Mouse (Mus musculus) testis, postnatal 10 days (tissue): ENCODE data around the gene Tmod3.
"Not testable (repeated sequence)": the region's sequence is repeated elsewhere in the genome, so short reads cannot be mapped to it uniquely, and the experiment has no call there.

Experiments
- DNase-seq: peaks from one replicate; pipeline ENCODE4 v3.0.0; 2021; ENCODE audit warnings: low spot score

Tmod3 gene

DNA sequence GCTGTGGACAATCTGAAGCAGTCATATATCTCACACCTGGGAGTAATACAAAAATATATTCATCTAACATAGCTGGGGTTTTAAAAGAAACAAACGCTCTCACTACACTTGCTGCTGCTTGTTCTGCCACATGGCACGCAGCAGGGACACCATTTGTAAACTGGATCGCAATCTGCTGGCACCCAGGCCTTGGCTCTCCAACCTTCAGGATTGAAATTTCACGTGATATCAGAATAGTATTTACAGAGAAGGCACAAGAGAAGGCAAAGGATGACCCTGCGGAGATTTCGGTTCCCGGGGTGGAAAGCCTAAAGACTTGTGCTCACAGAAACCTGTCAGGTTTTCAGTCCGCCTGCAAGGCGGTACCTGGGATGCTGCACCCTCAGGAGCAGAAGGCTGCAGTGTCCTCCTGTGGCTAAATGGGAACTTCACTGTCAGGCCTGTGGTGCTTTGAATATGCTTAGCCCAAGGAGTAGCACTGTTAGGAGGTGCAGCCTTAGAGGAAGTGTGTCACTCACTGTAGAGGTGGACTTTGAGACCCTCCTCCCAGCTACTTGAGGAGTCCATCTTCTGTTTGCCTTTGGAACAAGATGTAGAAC, 65.0 kb downstream of the Tmod3 start:
- no peak for DNase-seq

DNA sequence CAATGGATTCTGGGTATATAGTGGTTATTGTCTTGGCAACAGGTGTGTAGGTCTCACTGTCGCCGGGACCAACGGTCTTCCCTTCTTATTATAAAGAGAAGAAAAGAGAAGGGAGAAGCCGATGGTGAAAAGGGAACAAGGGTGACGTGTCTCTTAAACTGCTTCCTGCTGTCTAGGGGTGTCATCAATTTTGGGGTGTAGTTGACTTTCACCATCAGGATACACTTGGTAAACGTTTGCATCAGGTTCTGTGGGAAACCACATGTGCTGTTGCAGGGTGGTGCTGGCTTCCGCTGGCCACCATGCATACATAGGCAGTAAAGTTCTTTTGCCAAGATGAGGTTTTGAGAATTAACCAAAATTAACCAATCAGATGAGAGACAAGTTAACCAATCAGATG, 71.2 kb downstream of the Tmod3 start:
- not testable (repeated sequence) for DNase-seq

DNA sequence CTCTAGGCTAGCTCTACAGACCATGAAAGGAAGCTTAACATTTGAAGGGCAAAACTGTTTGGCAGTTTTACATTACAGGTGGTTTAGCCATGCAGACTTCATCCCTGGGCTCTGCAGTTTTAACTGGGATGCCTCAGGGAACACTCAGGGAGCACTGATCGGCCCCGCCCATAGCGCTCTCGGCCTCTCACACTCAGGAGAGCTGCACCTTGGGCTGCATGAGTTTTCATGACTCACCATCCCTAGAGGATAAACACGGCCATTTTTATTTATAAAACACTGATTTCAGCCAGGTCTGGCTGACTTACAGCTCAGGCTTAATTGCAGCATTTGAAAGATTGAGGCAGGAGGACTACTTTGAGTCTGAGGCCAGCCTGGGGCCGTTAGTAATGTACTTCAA, 74.2 kb downstream of the Tmod3 start:
- DNase-seq, result no peak

DNA sequence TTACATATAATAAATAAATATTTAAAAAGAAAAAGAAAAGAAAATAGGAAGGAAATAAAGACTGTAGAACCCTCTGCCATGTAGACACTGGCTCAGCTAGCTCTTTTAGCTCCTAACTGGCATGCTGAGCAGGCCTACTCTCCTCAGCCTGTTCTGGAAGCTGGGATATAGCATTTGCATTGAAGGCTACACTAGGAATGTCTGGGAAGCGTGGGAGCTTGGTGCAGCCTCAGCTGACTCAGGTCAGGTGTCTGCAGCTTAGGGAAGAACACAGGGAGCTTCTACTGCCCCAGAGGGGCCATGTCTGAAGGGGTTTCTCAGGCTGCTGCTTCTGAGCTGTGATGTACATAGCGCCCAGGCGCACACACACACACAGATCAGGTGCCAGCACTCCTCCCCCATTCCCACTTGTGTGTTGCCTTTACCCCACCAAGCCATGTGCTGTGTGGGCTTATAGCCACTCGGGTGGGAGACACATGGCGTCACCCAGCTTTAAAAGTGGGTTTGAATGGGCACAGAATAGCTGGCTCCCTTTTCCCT, 78.9 kb downstream of the Tmod3 start:
- no peak for DNase-seq

DNA sequence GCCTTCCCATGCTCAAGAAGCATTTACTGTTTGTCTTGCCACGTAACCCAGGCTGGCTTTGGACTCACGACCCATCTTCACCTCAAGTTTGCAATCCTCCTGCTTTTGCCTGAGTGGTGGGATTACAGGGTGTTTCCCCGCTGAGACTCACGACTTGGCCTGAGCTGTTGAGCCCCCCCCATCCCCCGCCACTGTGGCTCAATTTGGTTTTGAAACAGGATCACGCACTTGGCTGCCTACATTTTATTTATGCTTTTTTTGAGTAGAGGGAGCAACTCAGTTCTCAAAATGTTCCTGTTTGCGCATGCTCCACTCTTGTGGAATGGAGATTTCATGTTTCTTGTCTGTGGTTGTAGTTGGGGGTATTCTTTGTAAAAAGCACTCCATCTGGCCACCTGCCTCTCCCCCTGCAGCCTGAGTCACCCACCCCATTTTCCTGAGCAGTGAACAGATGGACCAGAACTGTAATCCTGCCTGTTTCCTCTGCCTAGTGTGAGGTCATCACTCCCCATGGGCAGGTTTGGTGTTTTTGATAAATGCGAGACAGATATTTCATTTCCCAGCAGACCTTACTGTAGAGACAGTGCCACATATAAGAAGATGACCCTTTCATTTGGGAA, 80.2 kb downstream of the Tmod3 start:
- peak; percentile 34 for DNase-seq

DNA sequence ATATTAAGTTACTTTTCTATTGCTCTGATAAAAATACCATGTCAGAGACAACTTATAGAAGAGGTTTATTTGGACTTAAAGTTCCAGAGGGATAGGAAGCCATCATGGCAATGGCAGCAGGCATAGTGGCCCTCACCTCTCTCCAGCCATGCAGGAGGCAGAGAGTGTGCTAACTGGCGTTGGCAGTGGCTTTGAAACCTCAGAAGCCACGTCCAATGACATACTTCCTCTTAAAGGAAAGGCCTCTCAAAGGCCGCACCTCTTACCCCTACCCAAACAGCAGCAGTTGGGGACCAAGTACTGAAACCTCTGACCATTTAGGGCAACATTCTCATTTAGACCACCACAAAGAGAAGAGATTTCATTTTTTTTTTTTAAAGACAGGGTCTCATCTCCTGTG, 82.2 kb downstream of the Tmod3 start:
- no peak for DNase-seq

DNA sequence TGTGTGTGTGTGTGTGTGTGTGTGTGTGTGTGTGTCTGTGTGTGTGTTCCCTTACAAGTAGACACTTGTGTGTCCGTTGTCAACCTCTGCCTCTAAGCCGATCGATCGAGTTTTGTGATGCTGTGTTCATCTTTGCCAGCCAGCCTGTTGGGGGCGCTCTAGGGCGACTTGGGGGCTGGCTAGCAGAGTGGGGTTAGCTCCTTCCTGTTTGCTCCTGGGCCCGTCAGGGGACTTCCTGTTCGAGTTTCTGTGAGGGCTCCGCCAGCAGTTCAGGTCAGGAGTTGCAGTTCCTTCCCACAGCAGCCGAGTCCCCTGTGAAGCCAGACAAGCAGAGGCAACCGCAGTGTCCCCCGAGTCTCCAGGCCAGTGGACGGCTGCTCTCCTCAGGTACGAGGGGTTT, 91.2 kb downstream of the Tmod3 start:
- peak; percentile 66 for DNase-seq

DNA sequence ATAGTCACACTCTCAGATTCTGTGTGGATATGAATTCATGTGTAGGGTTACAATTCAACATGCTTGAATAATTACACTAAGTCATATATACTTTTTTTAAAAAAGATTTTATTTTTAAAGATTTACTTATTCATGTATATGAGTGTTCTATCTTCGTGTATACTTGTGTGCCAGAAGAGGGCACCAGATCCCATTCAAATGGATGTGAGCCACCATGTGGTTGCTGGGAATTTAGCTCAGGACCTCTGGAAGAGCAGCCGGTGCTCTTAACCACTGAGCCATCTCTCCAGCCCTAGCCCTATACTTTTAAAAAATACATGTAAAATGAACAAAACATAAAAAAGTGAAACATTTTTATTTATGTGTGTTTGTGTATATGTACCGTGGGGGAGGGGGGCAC, 91.9 kb downstream of the Tmod3 start:
- DNase-seq, result no peak

DNA sequence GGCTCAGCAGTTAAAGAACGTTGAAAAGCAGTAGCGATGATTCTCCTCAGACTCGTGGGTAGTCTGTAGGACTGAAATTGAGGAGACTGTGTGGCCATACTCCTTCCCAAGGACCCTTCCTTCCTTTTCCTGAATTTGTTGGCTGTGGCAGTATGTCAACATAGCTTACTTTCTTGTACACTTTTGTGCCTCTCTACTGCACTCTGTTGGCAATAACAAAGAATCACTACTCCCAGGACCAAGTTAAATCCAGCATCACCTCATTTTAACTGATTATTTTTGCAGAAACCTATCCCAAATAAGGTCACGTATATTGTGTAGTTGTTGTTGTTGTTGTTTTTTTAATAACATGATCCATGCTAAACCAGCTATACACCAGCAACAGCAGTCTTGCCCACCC, 92.8 kb downstream of the Tmod3 start:
- no peak for DNase-seq

DNA sequence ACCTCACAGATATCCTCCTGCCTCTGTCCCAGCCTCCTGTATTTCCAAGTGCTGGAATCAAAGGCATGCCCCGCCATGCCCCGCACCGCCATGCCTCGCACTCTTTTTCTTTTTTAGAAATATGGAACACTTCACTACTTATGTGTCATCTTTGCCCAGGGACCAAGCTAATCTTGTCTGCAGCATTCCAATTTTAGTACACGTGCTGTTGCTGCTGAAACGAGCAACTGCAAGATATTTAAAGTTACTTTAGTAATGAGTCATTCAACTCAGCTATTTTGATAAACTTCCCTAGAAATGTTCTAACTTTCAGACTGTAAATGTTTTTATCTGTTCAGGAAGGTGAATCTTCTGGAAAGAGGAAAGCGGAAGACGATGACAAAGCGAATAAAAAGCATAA, 93.6 kb downstream of the Tmod3 start:
- no peak for DNase-seq

DNA sequence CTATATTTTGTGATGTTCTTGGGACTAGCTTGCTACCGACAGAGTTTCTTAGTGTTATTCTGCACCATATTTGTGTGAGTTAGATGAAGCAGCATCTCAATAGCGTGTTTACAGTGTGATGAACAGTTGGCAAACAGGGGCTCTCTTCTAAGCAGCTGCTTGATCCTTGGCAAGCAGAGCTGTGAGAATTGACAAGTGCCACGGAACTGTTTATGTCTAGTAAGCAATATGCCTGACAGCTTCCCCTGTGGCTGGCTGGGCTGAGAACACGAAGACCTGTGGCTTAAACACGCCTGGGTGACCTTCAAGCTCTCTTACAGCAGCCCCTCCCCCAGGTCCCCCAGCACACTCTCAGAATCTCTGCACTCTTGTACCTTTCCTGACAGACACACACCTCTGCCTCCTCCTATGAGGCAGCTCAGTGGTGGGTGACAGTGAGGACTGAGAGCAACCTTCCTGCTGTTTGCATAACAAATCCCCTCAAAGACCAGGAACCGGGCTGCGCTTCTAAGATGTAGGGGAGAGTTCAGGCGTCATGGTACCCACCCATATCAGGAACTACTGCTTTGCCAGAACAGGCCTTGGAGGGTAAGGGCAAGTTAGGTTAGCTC, 96.3 kb downstream of the Tmod3 start:
- DNase-seq, result no peak

DNA sequence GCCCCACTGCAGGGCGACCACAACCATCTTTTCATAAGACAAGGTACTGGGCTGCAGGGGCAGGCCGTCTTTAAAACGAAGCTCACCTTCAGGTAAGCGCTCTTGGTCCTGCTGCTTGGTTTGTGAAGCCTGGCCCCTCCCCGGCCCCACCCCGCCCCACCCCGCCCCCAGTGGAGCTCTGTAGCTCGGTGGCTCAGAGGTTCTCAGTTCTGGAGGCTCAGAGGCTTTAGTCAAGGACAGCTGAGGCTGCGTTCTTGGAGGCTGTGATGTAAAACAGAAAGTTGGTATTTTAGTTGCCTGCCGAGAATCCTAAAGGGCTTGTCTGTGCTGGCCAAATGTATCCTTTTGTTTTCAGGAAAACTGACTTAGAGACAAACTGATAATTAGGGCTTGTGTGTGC, 103.8 kb downstream of the Tmod3 start:
- DNase-seq, result no peak

DNA sequence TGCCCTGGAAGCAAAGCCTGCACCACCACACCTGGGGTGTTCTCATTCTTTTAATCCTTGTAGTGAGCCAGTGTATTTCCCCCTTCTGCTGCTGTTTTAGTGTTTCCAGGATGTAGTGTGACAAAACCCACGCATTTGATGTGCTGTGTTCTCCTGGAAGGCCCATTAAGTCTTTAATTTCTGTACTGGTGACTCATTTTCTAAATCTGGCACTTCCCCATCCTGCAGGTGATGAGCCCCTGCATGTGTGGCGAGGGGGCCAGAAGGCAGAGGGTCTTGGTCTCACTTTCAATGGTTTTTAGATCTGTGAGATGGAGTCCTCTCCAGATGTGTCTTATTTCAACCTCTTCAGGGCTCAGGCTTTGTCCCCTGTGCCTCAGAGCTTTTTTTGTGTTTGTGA, 105.5 kb downstream of the Tmod3 start:
- no peak for DNase-seq

DNA sequence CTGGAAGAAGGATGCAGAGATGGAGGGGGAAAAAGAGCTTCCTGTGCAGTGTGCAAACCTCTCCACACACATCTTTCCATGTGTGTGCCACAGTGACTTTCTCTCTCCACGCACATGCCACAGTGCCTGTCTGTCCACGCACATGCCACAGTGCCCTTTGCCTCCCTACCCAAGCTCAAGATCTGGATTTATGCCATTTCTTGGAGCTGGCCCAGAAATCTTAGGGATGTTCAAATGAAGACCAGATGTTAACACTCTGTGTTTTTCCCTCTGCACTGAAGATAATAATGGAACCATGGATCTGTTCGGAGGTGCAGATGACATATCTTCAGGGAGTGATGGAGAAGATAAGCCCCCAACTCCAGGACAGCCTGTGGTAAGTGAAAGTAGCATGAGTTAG, 111.4 kb downstream of the Tmod3 start:
- DNase-seq, result no peak
